Mouse (Mus musculus) ZHBTc4 (cell line): ENCODE data around the gene Pax5.
A peak's percentile ranks its signal among the peaks of the same experiment; 100 is the strongest.

Experiments used
- DNase-seq: peaks from one replicate; pipeline ENCODE4 v3.0.0-alpha.2; 2011; ENCODE audit warnings: low read depth, low spot score

Pax5 gene

DNA sequence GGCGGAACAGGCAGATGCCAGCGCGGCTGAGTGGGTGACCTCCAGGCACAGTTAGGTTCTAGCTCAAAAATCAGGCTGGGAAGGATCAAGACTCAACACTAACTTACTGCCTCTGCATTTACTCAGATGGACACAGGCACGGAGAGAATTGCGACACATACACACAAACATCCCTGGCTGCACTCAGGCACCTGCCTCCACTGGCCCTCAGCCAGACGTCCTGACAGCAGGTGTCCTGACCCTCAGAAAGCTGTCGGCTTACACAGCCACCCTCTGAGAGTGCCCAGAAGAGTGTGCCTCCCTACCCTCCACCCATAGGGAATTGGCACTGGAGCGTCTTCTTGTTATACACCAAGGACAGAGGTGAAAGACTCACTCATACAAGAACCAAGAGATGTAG, 108.9 kb downstream of the Pax5 start:
- DNase-seq: no peak

DNA sequence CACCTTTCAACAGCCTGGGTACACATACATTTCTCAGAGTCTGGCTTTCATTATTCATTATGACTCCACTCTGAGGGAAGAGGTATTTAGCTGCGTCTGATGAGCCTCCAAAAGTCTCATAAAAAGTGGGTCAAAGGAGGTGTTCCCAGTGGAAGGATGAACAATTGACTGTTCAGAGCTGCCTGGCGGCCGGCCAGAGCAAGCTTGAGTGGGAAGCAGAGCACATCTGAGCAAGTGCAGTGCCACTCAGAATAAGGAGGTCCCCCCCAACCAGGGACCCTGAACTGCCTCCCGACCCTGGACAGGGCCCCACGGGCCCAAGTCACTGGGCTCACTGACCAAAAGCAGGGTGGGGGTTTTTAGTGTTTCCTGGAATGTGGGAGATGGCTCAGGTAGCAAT, 109.4 kb downstream of the Pax5 start:
- DNase-seq: no peak

DNA sequence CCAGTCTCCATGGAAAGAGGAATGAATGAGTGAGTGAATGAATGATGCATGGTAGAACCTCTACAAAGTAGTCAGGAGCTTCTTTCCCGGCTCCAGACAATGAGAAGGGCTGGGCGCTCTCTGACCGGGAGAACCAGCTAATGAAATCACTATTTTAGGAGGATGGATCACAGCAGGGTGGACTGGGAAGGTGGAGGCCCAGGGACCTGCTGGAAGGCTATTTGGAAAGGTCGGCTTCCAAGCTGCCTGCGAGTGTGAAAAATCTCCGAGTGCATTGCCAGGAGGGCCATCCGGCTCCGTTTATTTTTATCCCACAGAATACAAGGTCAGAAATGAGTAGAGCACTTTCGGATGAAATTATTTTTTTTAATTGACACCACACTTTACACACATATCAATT, 112.3 kb downstream of the Pax5 start:
- no peak for DNase-seq

DNA sequence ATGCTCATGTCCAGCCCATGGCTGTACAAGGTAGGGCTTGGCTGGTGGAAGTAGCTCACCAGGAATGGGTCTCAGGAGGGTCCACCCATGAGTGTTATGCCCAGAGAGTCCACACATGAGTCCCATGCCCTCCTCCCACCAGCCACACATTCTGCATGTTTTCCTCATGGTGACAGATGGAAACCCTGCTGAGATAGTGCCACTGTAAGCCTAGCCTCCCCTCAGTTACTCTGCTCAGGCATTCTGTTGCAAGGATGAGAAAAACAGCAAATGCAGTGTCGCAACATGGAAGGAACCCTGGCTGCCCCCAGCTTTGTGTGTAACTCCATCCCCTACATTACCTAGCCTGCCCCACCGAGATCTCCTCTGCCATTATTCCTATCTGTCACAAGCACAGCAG, 117.2 kb downstream of the Pax5 start:
- DNase-seq: no peak

DNA sequence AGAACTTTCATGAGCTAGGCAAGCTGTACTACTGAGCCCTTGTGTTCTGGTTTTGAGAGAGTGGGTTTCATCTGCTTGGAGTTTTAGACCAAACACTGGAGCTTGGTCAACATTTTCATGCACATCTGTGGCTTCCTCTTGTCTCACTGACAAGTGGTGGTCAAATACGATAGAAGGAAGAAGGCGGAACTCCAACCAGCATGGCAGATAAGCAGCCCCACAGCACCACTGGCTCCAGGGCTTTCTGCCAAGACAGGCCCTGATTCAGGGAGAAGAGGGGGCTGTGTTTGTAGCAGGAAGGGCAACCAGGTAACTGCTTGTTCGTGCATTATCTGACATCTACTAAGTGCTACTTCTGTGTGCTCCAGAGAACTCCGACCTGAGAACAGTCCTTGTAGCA, 127.6 kb downstream of the Pax5 start:
- no peak for DNase-seq

DNA sequence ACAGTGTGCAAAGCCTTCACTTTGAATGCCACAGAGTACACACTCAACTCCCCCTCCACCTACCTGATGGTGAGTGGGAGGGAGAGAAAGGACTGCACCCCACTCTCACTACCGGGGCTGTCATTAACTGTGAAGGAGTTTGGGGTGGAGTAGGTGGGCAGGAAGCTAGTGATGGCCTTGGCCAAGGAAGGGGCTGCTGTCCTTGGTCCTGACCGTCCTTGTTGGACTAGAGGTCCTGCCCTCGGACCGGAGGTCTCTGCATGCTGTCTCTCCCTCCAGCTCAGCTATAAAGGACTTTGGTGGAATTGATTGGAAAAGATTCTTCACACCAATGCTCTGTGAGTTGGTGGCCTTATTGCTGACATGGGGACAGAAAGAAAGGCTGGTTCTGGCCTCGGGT, 131.7 kb downstream of the Pax5 start:
- DNase-seq: peak; percentile 39

DNA sequence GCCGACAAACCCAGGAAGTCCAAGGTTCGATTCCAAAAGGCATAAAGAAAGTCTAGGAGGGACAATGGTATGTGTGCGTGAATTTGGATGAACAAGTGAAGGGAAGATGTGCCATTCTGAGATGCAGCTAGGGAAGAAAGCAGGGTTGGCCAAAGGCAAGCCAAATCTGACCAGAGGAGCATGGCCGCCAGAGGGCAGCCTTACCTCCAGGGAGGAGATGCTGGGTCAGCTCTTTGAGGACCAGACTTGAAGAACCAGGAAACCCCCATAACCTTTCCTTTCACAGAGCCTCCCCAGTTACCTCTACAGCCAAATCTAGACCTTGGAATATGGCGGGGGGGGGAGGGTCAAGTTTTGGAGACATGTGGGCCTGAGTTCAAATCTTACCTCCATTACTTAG, 133.0 kb downstream of the Pax5 start:
- DNase-seq: peak; percentile 64

DNA sequence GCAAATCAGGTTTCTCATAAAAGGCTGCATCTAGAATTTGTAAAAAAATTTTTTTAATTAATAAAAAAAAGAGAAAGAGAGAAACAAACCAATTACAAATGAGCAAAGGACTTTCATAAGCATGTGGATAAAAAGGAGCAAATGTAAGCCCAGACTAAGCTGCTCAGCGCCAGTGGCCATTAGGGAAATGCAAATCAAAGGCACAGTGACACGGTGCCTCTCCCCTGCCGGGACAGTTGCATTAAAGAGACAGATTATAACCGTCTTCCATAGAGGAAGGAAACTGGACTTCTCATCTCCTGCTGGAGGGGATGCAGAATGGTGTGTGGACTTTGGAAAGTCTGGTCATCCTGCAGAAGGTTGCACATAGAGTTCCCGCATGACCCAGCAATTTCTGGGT, 133.5 kb downstream of the Pax5 start:
- no peak for DNase-seq

DNA sequence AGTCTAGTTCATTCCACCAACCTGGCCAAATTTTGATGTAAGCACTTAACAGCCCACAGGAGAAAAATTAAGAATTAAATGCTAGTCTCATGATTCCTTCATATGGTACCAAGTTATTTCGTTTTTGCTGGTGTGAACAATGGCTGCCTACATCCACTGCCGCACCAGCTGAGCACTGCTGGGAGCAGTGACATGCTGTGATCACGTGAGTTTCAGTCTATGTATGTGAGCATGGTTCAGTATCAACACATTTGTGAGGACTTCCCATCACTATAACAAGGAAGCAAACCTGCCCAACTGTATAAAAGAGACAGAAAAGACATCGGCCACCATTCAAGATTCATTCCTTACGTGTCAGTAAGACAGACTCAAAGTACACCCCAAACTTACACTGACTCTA, 137.3 kb downstream of the Pax5 start:
- DNase-seq: no peak

DNA sequence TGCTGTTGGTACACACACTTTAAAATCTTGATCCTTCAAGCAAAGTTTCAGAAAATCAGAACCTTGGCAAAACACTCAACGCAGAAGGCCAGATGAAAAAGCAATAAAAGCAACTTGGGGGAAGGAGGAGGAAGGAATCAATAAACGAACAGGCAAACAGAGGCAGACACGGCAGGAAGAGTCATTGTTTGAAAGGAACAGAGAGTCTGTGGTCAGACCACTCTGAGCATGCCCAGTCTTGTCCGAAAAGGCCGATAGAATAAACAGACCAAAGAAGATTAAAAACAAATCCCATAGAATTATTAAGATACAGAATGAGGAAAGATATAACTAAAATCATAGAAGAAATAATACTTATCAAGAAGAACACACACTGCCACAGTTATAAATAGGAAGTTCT, 137.9 kb downstream of the Pax5 start:
- DNase-seq: no peak

DNA sequence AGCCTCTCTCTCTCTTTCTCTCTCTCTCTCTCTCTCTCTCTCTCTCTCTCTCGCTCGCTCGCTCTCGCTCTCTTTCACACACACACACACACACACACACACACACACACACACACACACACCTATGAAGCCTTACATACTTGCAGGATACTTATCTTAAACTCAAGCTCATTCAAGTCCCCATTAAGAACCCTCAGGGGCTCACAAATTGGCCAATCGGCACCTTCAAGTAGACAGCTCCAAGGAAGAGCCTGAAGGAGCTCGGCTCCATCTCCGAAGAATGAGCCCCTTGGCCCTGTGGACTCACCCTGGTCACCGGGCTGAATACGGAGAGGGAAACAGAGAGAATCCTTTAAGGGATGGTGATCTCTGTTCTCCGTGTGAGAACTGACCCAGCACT, 141.1 kb downstream of the Pax5 start:
- no peak for DNase-seq

DNA sequence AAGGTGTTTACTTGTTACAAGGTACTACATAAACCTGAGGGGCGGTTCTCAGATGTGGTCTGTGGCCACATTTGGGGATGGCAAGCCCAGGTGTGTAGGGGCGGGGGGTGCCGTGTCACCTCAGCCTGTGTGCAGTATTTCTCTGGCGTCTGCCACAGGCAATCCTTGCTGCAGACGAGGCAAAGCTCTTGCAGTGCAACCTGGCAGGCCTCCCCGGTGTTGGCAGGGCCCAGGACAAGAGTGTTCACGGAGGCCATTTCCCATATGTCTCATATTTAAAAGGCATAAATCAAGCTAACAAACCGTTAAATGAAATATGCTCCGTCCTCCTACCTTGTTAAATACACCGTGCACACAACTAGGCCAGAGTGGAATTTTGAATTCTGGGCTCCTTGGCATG, 141.6 kb downstream of the Pax5 start:
- DNase-seq: no peak

DNA sequence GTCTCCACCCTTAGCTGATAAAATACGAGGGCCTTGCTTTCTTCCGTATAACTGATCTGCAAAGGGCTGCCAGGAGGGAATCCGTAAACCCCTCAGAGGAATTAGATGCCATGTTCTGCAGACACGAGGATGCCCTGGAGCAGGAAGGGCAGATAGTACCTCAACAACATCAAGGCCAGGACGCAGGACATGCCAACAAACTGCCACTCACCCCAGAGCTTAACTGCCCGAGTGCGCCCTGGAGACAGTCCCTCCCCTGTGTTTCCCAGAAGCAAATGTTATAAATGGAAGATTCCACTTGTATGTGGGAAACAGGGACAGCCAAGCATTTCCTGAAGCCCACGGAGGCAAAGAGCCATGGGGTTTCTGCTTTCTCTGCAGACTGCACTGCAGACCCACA, 143.9 kb downstream of the Pax5 start:
- no peak for DNase-seq

DNA sequence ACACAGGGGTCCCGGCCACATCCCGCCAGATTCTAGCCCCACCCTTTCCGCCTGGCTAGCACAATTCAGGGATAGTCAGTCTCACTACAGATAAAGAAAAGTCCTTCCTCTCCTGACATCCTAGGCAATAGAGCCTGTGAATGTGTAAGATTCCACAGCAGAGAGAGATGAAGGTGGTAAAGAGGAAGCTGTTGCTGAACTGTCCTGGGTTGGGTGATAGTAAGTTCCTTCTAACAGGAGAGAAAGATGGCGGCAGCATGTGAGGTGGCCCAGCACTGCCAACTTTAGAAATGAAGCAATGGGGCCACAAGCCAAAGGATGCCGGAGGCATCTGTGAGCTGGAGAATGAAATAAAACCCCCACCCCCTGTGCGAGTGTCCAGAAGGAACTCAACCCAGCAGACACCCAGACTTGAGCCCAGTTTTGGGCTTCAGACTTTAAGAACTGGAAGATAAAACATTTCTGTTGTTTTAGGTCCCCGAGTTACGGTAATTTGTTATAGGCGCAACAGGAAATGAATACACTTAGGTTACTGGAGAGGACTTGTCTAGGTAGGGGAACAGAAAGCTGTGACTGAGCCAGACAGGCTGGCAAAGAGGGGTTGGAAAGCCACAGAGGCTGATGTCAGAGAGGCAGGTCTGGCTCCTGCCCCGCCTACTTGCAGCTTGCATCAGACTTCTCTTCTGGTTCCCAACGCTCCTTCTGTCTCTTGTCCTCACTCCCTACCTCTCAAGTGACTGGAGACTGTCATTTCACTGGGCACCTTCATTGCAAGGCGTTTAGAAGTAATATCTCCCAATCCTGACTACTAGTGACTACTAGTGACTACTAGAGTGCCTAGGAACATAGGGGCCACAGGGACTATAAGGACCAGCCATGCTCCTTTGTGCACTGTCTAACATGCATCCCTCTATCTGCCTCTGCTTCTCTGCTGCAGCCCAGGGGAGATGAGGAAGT, 144.9 kb downstream of the Pax5 start:
- DNase-seq: no peak

DNA sequence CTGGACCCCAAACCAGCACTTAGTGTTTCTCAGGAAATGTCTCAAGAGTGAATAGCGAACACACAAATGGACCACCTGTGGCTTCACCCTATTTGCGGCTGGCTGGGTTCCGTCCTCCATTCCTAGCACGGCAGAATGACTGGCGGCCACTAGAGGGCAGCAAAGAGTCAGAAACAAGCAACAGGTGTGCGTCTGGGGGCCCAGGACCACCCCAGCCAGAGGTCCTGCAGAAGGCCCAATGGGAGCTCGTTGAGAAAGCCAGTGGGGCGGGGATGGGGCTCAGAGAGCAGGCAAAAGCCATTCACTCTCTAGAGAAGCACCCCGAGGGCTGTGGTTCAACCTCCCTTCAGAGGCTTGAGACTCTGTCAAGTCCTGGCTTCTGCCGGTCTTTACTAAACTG, 145.7 kb downstream of the Pax5 start:
- DNase-seq: peak; percentile 83

DNA sequence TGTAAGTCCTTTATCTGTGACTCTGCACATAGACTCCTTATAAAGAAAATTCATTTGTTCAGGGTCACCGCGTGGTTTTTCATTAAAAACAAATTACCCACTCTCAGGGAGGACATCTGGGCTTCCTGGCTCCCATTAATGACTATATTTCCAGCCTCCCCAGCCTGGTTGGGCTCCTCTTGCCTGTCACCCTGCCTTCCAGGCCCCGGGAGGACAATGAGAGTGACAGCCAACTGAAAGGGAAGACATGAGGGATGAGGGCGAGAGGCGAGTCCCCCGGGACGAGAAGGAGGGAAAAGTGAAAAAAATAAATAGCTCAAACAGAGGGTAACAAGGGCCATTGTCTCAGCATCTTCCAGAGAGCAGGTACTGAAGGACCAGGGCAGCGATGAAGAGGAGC, 149.3 kb downstream of the Pax5 start:
- no peak for DNase-seq

DNA sequence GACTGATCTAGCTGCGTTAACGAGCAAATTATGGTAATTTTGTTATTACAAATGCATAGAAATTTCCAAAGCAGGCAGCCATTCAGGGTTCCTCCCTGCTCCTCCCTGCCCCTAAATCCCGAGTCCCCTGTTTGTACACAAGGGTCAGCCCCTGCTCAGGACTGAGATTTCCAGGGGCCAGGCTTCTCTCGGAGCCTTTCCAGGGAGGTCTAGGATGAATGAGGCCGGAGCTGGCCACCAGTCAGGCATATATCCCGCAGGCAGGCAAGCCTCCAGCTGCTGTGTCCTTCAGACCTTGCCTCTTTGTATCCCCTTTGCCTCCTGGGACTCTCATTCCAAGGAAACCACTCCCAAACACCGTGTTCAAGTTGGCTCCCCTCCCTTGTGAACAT, 151.7 kb downstream of the Pax5 start:
- DNase-seq: no peak

DNA sequence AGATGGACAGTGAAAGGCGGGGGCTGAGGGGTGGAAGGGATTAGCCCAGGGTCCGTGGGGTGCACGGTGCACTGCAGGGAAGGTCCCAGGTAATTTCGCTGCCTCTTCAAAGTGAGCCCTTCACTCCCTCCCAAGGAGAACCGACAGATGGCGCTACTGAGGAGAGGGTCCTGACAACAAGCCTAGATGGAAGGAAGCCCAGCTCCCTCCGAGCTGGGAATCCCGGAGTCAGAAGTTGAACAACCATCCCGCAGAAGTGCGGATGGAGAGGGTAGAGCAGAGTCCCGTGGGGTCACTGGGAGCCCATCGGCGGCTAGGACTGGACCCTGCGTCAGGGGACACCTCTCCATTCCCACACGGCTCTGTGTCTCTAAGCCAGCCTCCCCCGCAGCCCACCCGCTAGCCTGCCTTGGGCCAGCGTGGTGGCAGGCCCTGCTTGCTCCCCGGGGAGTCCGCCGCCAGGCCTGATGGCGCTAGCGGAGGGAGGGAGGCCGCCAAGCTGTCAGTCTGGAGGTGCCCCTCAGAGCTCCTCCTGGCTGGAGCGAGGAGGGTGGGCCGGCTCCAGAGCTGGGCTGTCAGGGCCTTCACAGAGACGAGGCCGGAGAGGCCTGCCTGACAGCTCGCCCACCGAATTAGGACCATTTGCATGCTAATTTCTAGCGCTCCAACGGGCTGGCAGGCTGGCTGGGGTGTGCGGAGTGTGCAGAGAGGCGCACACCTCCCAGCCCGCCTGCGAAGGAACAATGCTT, 152.3 kb downstream of the Pax5 start:
- peak; percentile 94 for DNase-seq

DNA sequence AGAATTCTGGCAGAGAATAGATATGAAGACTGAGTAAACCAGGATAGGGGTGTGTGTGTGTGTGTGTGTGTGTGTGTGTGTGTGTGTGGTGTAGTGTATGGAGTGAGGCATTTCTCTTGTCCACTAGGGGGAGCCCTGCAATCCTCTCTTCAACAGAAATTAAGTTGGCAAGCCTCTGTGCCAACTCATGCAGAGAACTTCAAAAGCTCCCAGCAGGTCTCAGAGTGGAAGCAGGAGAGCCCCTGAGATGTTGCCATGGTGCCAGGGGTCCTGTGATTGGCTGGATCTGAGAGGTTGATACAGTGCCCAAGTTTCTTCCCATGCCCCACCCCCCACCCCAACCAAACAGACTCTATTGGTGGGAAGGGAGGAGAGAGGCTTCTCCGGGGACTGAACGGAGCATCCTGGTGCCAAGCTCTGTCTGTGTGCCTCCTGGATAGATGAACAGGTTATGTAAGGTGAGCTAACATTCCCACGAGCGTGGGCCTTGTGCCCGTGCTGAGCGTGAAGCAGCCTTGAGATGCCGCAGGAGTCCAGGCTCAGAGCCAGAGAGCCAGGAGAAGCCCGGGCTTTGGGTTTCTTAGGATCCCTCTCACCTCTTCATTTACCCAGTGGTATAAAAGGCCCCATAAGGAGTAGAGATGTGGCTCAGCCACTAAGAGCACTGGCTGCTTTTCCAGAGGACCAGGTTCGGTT, 153.6 kb downstream of the Pax5 start:
- peak; percentile 74 for DNase-seq

DNA sequence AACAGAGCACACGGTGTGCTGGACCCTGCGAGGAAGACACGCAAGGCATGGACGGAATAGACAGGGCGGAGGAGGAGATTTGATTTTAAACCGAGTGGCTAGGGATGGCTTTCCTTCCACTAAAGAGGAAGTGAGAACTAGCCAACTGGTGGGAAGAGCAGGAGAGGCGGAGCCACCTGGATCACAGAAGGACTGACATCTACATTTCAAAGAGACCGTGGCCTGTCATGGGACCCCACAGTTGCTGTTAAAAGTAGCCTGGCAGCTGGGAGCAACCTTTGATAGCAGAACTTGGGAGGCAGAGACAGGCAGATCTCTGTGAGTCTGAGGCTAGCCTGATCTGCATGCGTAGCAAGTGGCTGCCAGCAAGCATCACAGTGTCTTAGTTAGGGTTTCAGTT, 154.7 kb downstream of the Pax5 start:
- peak; percentile 92 for DNase-seq

DNA sequence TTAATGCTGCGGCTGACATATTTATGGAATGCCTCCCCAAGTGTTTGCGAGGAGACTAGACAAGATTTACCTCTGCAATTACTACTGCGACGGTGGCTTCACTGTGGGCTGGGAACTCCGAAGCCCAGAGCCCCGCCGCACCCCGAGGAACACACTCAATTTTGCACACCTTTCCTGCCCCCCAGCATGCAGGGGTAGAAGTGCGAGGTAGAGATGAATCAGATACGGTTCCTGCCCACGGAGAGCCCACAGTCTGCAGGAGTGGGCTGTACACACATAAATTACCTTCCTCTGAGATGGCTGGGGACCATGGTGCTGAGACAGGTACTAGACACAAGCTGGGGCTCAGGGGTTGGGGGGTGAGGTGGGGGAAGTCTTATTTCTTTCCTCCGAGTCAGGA, 158.8 kb downstream of the Pax5 start:
- DNase-seq: no peak

DNA sequence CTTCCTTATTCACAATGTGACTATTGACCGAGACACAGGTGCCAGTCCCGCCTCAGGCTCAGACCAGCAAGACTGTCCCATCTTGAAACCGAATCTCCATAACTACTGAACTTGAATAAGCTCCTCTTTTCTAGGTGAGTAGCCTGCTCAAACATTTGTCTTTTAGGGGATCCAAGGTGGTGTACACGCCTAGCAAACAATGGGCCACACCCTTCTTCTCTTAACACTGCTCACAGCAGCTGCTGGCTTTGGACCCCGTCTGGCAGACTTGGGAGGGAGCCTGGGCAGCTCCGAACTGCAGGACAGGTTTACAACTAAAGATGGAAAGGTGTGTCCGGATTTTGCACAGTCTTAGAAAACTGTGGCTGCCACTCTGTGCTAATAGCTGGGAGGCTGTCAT, 161.3 kb downstream of the Pax5 start:
- peak; percentile 79 for DNase-seq
